Mouse (Mus musculus) liver, adult 2 months (tissue): ENCODE measurements around the gene Gm45717.

ENCODE experiments used
- CTCF ChIP-seq: fragments of 200-500 bp; IDR thresholded peaks from 2 replicates; pipeline ENCODE4 v1.5.1; 2011; ENCODE audit warnings: low read depth, low read length, control low read depth
- POLR2A ChIP-seq: fragments of 200-500 bp; IDR thresholded peaks from 2 replicates; pipeline ENCODE4 v1.6.1; 2011; ENCODE audit warnings: low read length, control low read depth; ENCODE audit not compliant: insufficient read depth; ENCODE audit errors: extremely low read depth

GRCm38 (mm10) chr7:140921225-140921975, 34.3 kb downstream of the Gm45717 start:
- TF ChIP-seq CTCF: no peak
- TF ChIP-seq POLR2A: no peak
